Mouse (Mus musculus) liver, embryonic 15.5 days (tissue): Measurements from ENCODE around the gene Vti1a. TPM values are rescaled to one million over a fixed set of nuclear protein-coding genes. Genes with fewer than 3 reads are reported as not detected.

Experiments
- ATAC-seq: fragments of 200-750 bp; cut with Nextera tagmentation; 2 replicates; pipeline ENCODE4 v1.8.0; 2017; ENCODE audit warnings: moderate number of reproducible peaks, mild to moderate bottlenecking, moderate library complexity; ENCODE audit not compliant: insufficient read depth
- H3K27ac ChIP-seq: fragments of 300-500 bp; sonication (generic); replicated peaks from 2 replicates; pipeline ENCODE4 v1.5.1; 2015; ENCODE audit warnings: mild to moderate bottlenecking, inconsistent platforms
- H3K27me3 ChIP-seq: fragments of 300-500 bp; sonication (generic); 2 replicates; pipeline ENCODE4 v1.6.1; 2015; ENCODE audit warnings: mild to moderate bottlenecking, inconsistent platforms
- H3K36me3 ChIP-seq: fragments of 300-500 bp; sonication (generic); replicated peaks from 2 replicates; pipeline ENCODE4 v1.6.1; 2015; ENCODE audit warnings: moderate library complexity, mild to moderate bottlenecking, inconsistent platforms
- H3K4me1 ChIP-seq: fragments of 300-500 bp; sonication (generic); replicated peaks from 2 replicates; pipeline ENCODE4 v1.6.1; 2015; ENCODE audit warnings: inconsistent platforms
- H3K4me2 ChIP-seq: fragments of 300-500 bp; sonication (generic); 2 replicates; pipeline ENCODE4 v1.6.1; 2015; ENCODE audit warnings: moderate library complexity, mild to moderate bottlenecking, inconsistent platforms
- H3K4me3 ChIP-seq: fragments of 300-500 bp; sonication (generic); replicated peaks from 2 replicates; pipeline ENCODE4 v1.5.1; 2015; ENCODE audit warnings: mild to moderate bottlenecking, inconsistent platforms
- H3K9ac ChIP-seq: fragments of 300-500 bp; sonication (generic); 2 replicates; pipeline ENCODE4 v1.6.1; 2015; ENCODE audit warnings: moderate library complexity, mild to moderate bottlenecking, inconsistent platforms
- H3K9me3 ChIP-seq: fragments of 300-500 bp; sonication (generic); replicated peaks from 2 replicates; pipeline ENCODE4 v1.6.1; 2016; ENCODE audit warnings: inconsistent platforms
- WGBS: fragments of 180-500 bp; shearing (Covaris S2); methylation state at CpG from one replicate; pipeline ENCODE4 v1.1.7; 2015; ENCODE audit warnings: mixed read lengths; ENCODE audit not compliant: insufficient replicate concordance; 5-methylcytosine and 5-hydroxymethylcytosine counted together
- polyA plus RNA-seq: library from polyadenylated mRNA; unstranded; fragments of >200 nt; fragmentation: Nextera tagmentation; extraction: Ambion mirVana; gene quantifications from 2 replicates; pipeline ENCODE4 v1.2.1, GENCODE M21; 2015

Gene Vti1a
- polyA plus RNA-seq, 1 experiment from 2014 or later = 13.7 TPM

GRCm38 (mm10) chr19:55556168-55556999, 240.3 kb downstream of the Vti1a start:
- Histone ChIP-seq H3K9ac (no peak overlapping the region), H3K4me2 (peak overlapping the region; percentile 32; the same call in 1 of the 2 replicates), H3K27me3 (no peaks in the 10 kb centered on the region), H3K36me3 (no peaks in the 10 kb centered on the region), H3K4me3 (no peak overlapping the region), H3K27ac (no peak overlapping the region), H3K4me1 (peaks cover 42% of the 10 kb centered on the region), H3K9me3 (no peaks in the 10 kb centered on the region)
- WGBS = 40% methylated on average over 21 of the region's 21 CpGs
- ATAC-seq = 0 out of 2 replicates have a peak, but pooled peaks have one; percentile 41

- Histone ChIP-seq H3K36me3 (no peaks in the 10 kb centered on the region), H3K27ac (no peak overlapping the region), H3K4me2 (no peak overlapping the region), H3K4me3 (no peak overlapping the region), H3K9me3 (no peaks in the 10 kb centered on the region), H3K27me3 (no peaks in the 10 kb centered on the region), H3K9ac (no peak overlapping the region), H3K4me1 (peaks cover 34% of the 10 kb centered on the region)
- WGBS = 79% methylated on average over 12 of the region's 12 CpGs
- no peak for ATAC-seq
Measured at GRCm38 (mm10) chr19:55559331-55559730, 243.2 kb downstream of the Vti1a start.

GRCm38 (mm10) chr19:55560088-55560682, 244.1 kb downstream of the Vti1a start:
- H3K27me3 ChIP-seq = no peaks in the 10 kb centered on the region
- no peaks in the 10 kb centered on the region for H3K9me3 ChIP-seq
- H3K27ac ChIP-seq = no peak overlapping the region
- no peak overlapping the region for H3K4me2 ChIP-seq
- no peaks in the 10 kb centered on the region for H3K36me3 ChIP-seq
- H3K4me1 ChIP-seq = peaks cover 37% of the 10 kb centered on the region
- ATAC-seq = no peak
- H3K9ac ChIP-seq = no peak overlapping the region
- H3K4me3 ChIP-seq = no peak overlapping the region
- WGBS = 77% methylated on average over 11 of the region's 11 CpGs

- H3K9ac ChIP-seq = no peak overlapping the region
- no peaks in the 10 kb centered on the region for H3K9me3 ChIP-seq
- no peak overlapping the region for H3K4me3 ChIP-seq
- no peaks in the 10 kb centered on the region for H3K27me3 ChIP-seq
- no peak overlapping the region for H3K27ac ChIP-seq
- H3K4me2 ChIP-seq = no peak overlapping the region
- no peaks in the 10 kb centered on the region for H3K36me3 ChIP-seq
- 79% methylated on average over 10 of the region's 10 CpGs for WGBS
- ATAC-seq = no peak
- H3K4me1 ChIP-seq = peaks cover 44% of the 10 kb centered on the region
Measured at GRCm38 (mm10) chr19:55561469-55561868, 245.4 kb downstream of the Vti1a start.

GRCm38 (mm10) chr19:55562487-55563147, 246.5 kb downstream of the Vti1a start:
- Histone ChIP-seq H3K4me1 (peaks cover 52% of the 10 kb centered on the region), H3K27me3 (no peaks in the 10 kb centered on the region), H3K36me3 (no peaks in the 10 kb centered on the region), H3K4me3 (no peak overlapping the region), H3K9me3 (no peaks in the 10 kb centered on the region), H3K4me2 (no peak overlapping the region), H3K9ac (no peak overlapping the region), H3K27ac (no peak overlapping the region)
- ATAC-seq = no peak
- WGBS = 75% methylated on average over 14 of the region's 14 CpGs

GRCm38 (mm10) chr19:55563148-55563651, 247.1 kb downstream of the Vti1a start:
- H3K9ac ChIP-seq = no peak overlapping the region
- no peaks in the 10 kb centered on the region for H3K36me3 ChIP-seq
- ATAC-seq = no peak
- H3K27me3 ChIP-seq = no peaks in the 10 kb centered on the region
- H3K9me3 ChIP-seq = no peaks in the 10 kb centered on the region
- 63% methylated on average over 15 of the region's 15 CpGs for WGBS
- H3K4me1 ChIP-seq = peaks cover 52% of the 10 kb centered on the region
- no peak overlapping the region for H3K4me2 ChIP-seq
- H3K4me3 ChIP-seq = no peak overlapping the region
- no peak overlapping the region for H3K27ac ChIP-seq

- Histone ChIP-seq H3K36me3 (no peaks in the 10 kb centered on the region), H3K27ac (no peak overlapping the region; the same call in 1 of the 2 replicates), H3K9ac (no peak overlapping the region), H3K9me3 (no peaks in the 10 kb centered on the region), H3K4me3 (no peak overlapping the region), H3K27me3 (no peaks in the 10 kb centered on the region), H3K4me1 (peaks cover 58% of the 10 kb centered on the region), H3K4me2 (no peak overlapping the region)
- peak; percentile 45; the same call in 1 of the 2 replicates for ATAC-seq
- WGBS = 40% methylated on average over 13 of the region's 13 CpGs
Measured at GRCm38 (mm10) chr19:55564104-55564938, 248.2 kb downstream of the Vti1a start.

- Histone ChIP-seq H3K4me1 (peaks cover 63% of the 10 kb centered on the region), H3K9me3 (no peaks in the 10 kb centered on the region), H3K27me3 (no peaks in the 10 kb centered on the region), H3K9ac (no peak overlapping the region), H3K4me3 (no peak overlapping the region), H3K4me2 (no peak overlapping the region), H3K36me3 (no peaks in the 10 kb centered on the region), H3K27ac (no peak overlapping the region)
- no peak for ATAC-seq
- WGBS = 82% methylated on average over 11 of the region's 11 CpGs
Measured at GRCm38 (mm10) chr19:55565111-55565510, 249.0 kb downstream of the Vti1a start.

- H3K36me3 ChIP-seq = no peaks in the 10 kb centered on the region
- H3K9ac ChIP-seq = no peak overlapping the region
- H3K4me1 ChIP-seq = peaks cover 63% of the 10 kb centered on the region
- 0 out of 2 replicates have a peak overlapping the region, but pooled peaks have one; percentile 31 for H3K27ac ChIP-seq
- H3K27me3 ChIP-seq = no peaks in the 10 kb centered on the region
- no peak overlapping the region for H3K4me2 ChIP-seq
- 17% methylated on average over 6 of the region's 6 CpGs for WGBS
- peak; percentile 26; the same call in 1 of the 2 replicates for ATAC-seq
- no peaks in the 10 kb centered on the region for H3K9me3 ChIP-seq
- H3K4me3 ChIP-seq = no peak overlapping the region
Measured at GRCm38 (mm10) chr19:55565523-55566369, 249.7 kb downstream of the Vti1a start.

GRCm38 (mm10) chr19:55569114-55569513, 253.0 kb downstream of the Vti1a start:
- Histone ChIP-seq H3K4me3 (no peak overlapping the region), H3K9me3 (no peaks in the 10 kb centered on the region), H3K27me3 (no peaks in the 10 kb centered on the region), H3K4me2 (no peak overlapping the region), H3K27ac (no peak overlapping the region), H3K36me3 (no peaks in the 10 kb centered on the region), H3K4me1 (peaks cover 42% of the 10 kb centered on the region), H3K9ac (no peak overlapping the region)
- no peak for ATAC-seq
- 25% methylated on average over 7 of the region's 7 CpGs for whole genome bisulfite sequencing
